Mouse (Mus musculus) stomach, postnatal 0 days (tissue): ENCODE measurements around the gene Glrx. TPM values are rescaled to one million over a fixed set of nuclear protein-coding genes. Genes with fewer than 3 reads are reported as not detected.

Experiments
- ATAC-seq: fragments of 200-750 bp; cut with Nextera tagmentation; 2 replicates; pipeline ENCODE4 v1.8.0; 2017; ENCODE audit not compliant: low FRiP score, low TSS enrichment
- DNase-seq: peaks from one replicate; pipeline ENCODE4 v3.0.0-alpha.2; 2016; ENCODE audit warnings: low spot score
- H3K27ac ChIP-seq: fragments of 300-500 bp; sonication (generic); replicated peaks from 2 replicates; pipeline ENCODE4 v1.5.1; 2014; ENCODE audit warnings: mild to moderate bottlenecking, control low read depth
- H3K27me3 ChIP-seq: fragments of 300-500 bp; sonication (generic); 2 replicates; pipeline ENCODE4 v1.6.1; 2014; ENCODE audit warnings: low read length; ENCODE audit not compliant: control insufficient read depth, insufficient read depth
- H3K36me3 ChIP-seq: fragments of 300-500 bp; sonication (generic); 2 replicates; pipeline ENCODE4 v1.6.1; 2014; ENCODE audit warnings: low read length, mixed read lengths; ENCODE audit not compliant: control insufficient read depth, insufficient read depth
- H3K4me1 ChIP-seq: fragments of 300-500 bp; sonication (generic); replicated peaks from 2 replicates; pipeline ENCODE4 v1.6.1; 2014; ENCODE audit warnings: antibody characterized with exemption; ENCODE audit not compliant: control insufficient read depth, insufficient read depth
- H3K4me2 ChIP-seq: fragments of 300-500 bp; sonication (generic); replicated peaks from 2 replicates; pipeline ENCODE4 v1.6.1; 2014; ENCODE audit warnings: low read depth, mild to moderate bottlenecking, control low read depth, moderate library complexity
- H3K4me3 ChIP-seq: fragments of 300-500 bp; sonication (generic); 2 replicates; pipeline ENCODE4 v1.5.1; 2014; ENCODE audit warnings: low read depth, low read length, control low read depth
- H3K9ac ChIP-seq: fragments of 300-500 bp; sonication (generic); 2 replicates; pipeline ENCODE4 v1.6.1; 2014; ENCODE audit warnings: mild to moderate bottlenecking, low read length, control low read depth, mixed read lengths
- H3K9me3 ChIP-seq: fragments of 300-500 bp; sonication (generic); 2 replicates; pipeline ENCODE4 v1.6.1; 2016; ENCODE audit warnings: low read length; ENCODE audit not compliant: control insufficient read depth
- CTCF ChIP-seq: IDR thresholded peaks from 2 replicates; pipeline ENCODE4 v1.5.1; 2016; ENCODE audit warnings: antibody characterized with exemption, low read depth, mild to moderate bottlenecking, moderate library complexity
- EP300 ChIP-seq: optimal IDR thresholded peaks from 2 replicates; pipeline ENCODE3; 2016; ENCODE audit warnings: antibody characterized with exemption
- WGBS: fragments of 180-500 bp; shearing (Covaris S2); extraction: QIAGEN DNeasy Blood & Tissue Kit; methylation state at CpG from one replicate; pipeline ENCODE4 v1.1.7; 2014; 5-methylcytosine and 5-hydroxymethylcytosine counted together
- polyA plus RNA-seq: library from polyadenylated mRNA; unstranded; fragments of >200 nt; fragmentation: Nextera tagmentation; extraction: Ambion mirVana; gene quantifications from 2 replicates; pipeline ENCODE4 v1.2.1, GENCODE M21; 2015

Glrx gene
- polyA plus RNA-seq, 1 experiment from 2014 or later: 426 TPM

DNA sequence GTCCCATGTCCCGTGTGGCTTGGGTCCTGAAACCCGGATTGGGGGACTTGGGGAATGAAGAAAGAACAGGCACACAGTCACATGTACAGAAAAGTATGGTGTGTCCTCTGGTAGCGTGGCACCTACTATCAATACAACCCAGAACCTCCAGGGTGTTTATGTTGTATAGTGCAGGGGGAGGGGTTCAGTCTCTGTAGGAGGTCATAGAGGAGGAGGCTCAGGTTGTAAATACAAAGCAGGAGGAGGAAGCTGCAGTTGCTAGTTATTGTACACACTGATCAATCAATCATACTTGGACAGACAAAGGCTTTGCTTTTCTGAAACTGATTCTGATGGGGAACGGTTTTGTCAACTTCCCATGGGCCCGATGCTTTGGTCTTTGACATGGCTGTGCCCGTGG lies 8.0 kb upstream of the Glrx start:
- H3K27ac ChIP-seq: no peak overlapping the region
- WGBS: 66% methylated on average over 6 of the region's 6 CpGs
- DNase-seq (no peak), ATAC-seq (no peak)
- H3K36me3 ChIP-seq: no peaks in the 10 kb centered on the region
- H3K4me3 ChIP-seq: no peak overlapping the region
- no peak overlapping the region for H3K4me2 ChIP-seq
- no peaks in the 10 kb centered on the region for H3K4me1 ChIP-seq
- no peaks in the 10 kb centered on the region for H3K9me3 ChIP-seq
- H3K9ac ChIP-seq: no peak overlapping the region
- no peak for TF ChIP-seq CTCF
- TF ChIP-seq EP300: no peak
- H3K27me3 ChIP-seq: no peaks in the 10 kb centered on the region

DNA sequence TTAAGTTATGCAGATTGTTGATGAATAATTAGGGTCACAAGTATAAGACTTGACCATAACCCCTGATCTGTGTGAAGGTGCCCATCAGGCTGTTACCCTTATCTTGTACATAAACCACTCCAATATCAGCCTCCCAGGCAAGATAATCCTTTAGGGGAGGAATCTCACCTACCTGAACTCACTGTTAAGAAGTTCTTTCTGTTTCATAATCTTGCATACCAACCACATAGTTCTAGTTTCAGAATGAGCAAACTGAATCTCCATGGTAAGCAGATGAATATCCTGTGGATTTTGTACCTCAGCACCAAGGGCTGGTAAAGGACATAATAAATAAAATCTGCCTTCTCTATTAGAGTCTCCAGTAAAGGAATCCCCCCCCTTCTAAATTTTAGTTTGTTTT lies 7.0 kb upstream of the Glrx start:
- TF ChIP-seq CTCF: no peak
- TF ChIP-seq EP300: no peak
- ATAC-seq (no peak), DNase-seq (no peak)
- Histone ChIP-seq H3K27me3 (no peaks in the 10 kb centered on the region), H3K4me3 (no peak overlapping the region), H3K9ac (no peak overlapping the region), H3K4me2 (no peak overlapping the region), H3K36me3 (no peaks in the 10 kb centered on the region), H3K4me1 (no peaks in the 10 kb centered on the region), H3K9me3 (no peaks in the 10 kb centered on the region), H3K27ac (no peak overlapping the region)

DNA sequence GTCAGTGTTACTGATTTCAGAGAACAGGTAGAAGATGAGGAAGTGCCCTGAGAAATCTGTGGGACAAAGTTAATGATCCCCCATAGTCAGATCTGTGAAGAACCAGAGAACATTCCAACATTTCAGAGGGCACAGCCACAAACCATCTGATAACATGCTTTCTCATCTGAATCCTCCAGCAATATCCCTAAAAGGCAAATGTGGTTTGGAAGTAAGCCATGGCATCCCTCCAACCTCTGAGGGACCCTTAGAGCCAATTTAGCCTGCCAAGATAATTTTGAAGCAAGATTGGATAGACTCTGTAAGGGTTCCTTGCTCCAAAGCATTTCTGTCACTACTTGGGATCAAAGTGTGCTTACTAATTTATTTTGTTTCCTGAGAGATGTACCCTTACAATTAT lies 6.2 kb upstream of the Glrx start:
- H3K9me3 ChIP-seq: no peaks in the 10 kb centered on the region
- H3K4me3 ChIP-seq: no peak overlapping the region
- no peak overlapping the region for H3K27ac ChIP-seq
- TF ChIP-seq EP300 (no peak), CTCF (no peak)
- H3K9ac ChIP-seq: no peak overlapping the region
- H3K27me3 ChIP-seq: no peaks in the 10 kb centered on the region
- DNase-seq: no peak
- H3K4me2 ChIP-seq: no peak overlapping the region
- no peak for ATAC-seq
- no peaks in the 10 kb centered on the region for H3K36me3 ChIP-seq
- H3K4me1 ChIP-seq: no peaks in the 10 kb centered on the region

DNA sequence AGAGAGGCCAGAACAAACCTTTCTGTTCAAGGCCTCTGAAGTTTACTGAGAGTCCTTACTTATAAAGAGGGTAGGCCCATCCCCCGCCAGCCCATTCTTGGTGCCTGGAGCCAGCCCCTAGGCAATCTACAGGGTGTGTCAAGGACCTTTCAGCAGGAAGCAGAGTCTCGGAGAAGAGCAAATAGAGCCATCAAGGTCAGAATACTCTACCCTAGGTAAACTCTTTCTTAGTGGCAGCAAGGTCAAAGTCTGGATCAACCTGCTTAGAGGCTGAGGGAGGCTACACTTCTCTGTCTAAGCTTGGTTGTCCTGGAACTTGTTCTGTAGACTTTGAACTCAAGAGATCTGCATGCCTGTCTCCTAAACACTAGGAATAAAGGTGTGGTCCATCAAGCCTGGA lies 4.2 kb upstream of the Glrx start:
- ATAC-seq (peak; percentile 77), DNase-seq (peak; percentile 50)
- Histone ChIP-seq H3K9ac (no peak overlapping the region), H3K4me1 (no peaks in the 10 kb centered on the region), H3K36me3 (no peaks in the 10 kb centered on the region), H3K9me3 (no peaks in the 10 kb centered on the region), H3K27me3 (no peaks in the 10 kb centered on the region), H3K27ac (0 out of 2 replicates have a peak overlapping the region, but pooled peaks have one; percentile 25), H3K4me2 (no peak overlapping the region), H3K4me3 (no peak overlapping the region)
- TF ChIP-seq CTCF: no peak
- no peak for TF ChIP-seq EP300
- WGBS: 58% methylated on average over 2 of the region's 2 CpGs

DNA sequence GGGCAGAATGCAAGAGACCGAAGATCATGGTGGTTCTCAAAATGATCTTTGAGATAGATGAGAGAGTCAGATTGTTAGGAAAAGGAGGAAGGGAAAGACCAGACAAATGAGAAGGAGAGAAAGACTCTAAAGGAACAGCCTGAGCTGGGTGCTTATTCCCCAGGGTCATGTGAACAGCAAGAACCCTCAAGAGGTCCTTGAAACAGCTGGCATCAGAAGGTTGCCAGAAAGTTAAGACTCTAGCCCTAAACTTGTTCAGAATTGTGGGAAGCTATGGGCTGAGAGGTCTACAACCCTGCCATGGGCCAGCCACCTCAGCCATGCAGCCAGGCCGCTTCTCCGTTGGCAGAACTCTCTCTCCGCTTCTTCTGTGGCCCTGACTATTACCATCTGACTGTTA lies 1.2 kb upstream of the Glrx start:
- ATAC-seq (no peak), DNase-seq (no peak)
- Histone ChIP-seq H3K9me3 (no peaks in the 10 kb centered on the region), H3K4me2 (no peak overlapping the region), H3K4me3 (no peak overlapping the region), H3K27me3 (no peaks in the 10 kb centered on the region), H3K27ac (peak overlapping the region; percentile 45), H3K36me3 (no peaks in the 10 kb centered on the region), H3K4me1 (peaks cover 2% of the 10 kb centered on the region), H3K9ac (no peak overlapping the region)
- WGBS: 82% methylated on average over 4 of the region's 4 CpGs
- TF ChIP-seq EP300 (no peak), CTCF (no peak)

DNA sequence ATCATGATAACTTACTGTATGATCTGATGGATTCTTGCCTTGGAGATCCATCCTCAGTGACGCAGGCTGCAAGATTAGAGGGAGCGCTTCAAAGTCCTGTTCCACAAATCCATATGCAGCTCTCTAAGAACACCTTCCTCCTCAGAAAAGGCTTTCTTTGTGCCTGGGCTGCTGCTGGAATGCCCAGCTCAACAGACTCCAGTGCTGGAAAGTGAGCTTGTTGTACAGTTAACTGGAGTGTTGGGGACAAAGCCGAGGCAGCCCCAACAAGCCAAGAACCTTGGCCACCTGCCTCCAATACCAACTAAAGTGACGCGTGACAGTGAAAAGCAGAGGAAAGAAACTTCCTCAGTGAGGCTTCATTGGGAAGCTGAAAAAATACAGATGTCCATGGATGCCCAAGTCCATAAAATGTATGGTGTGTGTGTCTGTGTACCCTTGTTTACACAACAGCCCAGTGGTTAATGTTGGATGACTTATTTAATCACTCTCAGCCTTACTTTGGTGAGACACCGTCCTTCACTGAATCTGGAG lies 1.2 kb downstream of the Glrx start:
- Histone ChIP-seq H3K4me3 (peak overlapping the region; percentile 66), H3K4me2 (peak overlapping the region; percentile 69), H3K9me3 (no peaks in the 10 kb centered on the region), H3K36me3 (no peaks in the 10 kb centered on the region), H3K27me3 (no peaks in the 10 kb centered on the region), H3K27ac (peak overlapping the region; percentile 88), H3K4me1 (peaks cover 2% of the 10 kb centered on the region), H3K9ac (peak overlapping the region; percentile 63)
- DNase-seq (no peak), ATAC-seq (no peak)
- 21% methylated on average over 6 of the region's 6 CpGs for WGBS
- no peak for TF ChIP-seq CTCF
- no peak for TF ChIP-seq EP300
